Comparison of ENCODE assay signal across 36 mouse cellular contexts in the genomic region with DNA sequence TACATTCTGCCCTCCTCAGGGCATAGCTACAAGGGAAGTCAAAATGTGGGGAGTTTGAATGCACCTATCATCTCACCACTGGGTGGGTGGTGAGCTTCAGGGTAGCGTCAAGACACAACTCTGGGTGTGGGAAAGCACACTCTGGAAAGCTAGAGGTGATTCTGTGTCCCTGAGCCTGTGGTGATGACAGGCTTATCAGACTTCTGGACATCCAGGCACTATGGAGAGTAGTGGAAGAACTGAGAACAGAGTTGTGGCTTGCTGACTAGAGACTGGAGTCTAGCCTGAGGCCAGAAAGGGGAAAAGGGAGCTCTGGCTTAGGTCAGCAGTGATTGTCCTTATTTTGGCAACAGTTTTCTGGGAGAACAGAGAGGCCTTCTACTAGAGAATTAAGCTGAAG. TPM values are rescaled to one million over a fixed set of nuclear protein-coding genes. Genes with fewer than 3 reads are reported as not detected.
DNase-seq lines count a peak whose midpoint lies in the region; ATAC-seq and TF ChIP-seq lines count a peak whose summit lies in the region.
"Had no signal": no experiment of that assay in that cellular context is flagged by ENCODE, and none has a peak within 500 bp of the region (broad histone marks: within the 10 kb centered on the region; RNA-seq: fewer than 3 reads in every experiment).

No protein-coding gene starts in this region.

- no peaks in the 10 kb centered on the region for H3K4me1 ChIP-seq in heart, embryonic 11.5 days (ENCODE audit: control insufficient read depth, insufficient read depth, low read length)
- no peaks in the 10 kb centered on the region for H3K4me1 ChIP-seq in heart, embryonic 14.5 days (ENCODE audit: control insufficient read depth in 2 of 2, insufficient read depth in 2 of 2, low read length in 2 of 2)
- no peaks in the 10 kb centered on the region for H3K4me1 ChIP-seq in heart, postnatal 0 days (ENCODE audit: control insufficient read depth, insufficient read depth)
- H3K4me1 ChIP-seq: embryonic facial prominence, embryonic 10.5 days; embryonic facial prominence, embryonic 13.5 days; forebrain, embryonic 12.5 days; hindbrain, embryonic 10.5 days; hindbrain, embryonic 13.5 days; intestine, embryonic 15.5 days; kidney, embryonic 15.5 days had no signal

- H3K9ac ChIP-seq in heart, embryonic 11.5 days (ENCODE audit: low read depth, low read length) = no peak overlapping the region
- no peak overlapping the region for H3K9ac ChIP-seq in heart, embryonic 14.5 days (ENCODE audit: low read length)
- no peak overlapping the region for H3K9ac ChIP-seq in heart, postnatal 0 days (replicated peaks; ENCODE audit: low read depth, low read length)
- H3K9ac ChIP-seq: embryonic facial prominence, embryonic 13.5 days; forebrain, embryonic 12.5 days; hindbrain, embryonic 13.5 days; intestine, embryonic 15.5 days; kidney, embryonic 15.5 days had no signal

- H3K9me3 ChIP-seq in heart, embryonic 11.5 days (replicated peaks; ENCODE audit: control insufficient read depth, low read length) = no peaks in the 10 kb centered on the region
- no peaks in the 10 kb centered on the region for H3K9me3 ChIP-seq in heart, embryonic 14.5 days (ENCODE audit: control insufficient read depth, low read length)
- H3K9me3 ChIP-seq in heart, postnatal 0 days (replicated peaks; ENCODE audit: control insufficient read depth, low read length) = no peaks in the 10 kb centered on the region
- H3K9me3 ChIP-seq: embryonic facial prominence, embryonic 10.5 days; embryonic facial prominence, embryonic 13.5 days; forebrain, embryonic 12.5 days; G1E; hindbrain, embryonic 10.5 days; hindbrain, embryonic 13.5 days; intestine, embryonic 15.5 days; kidney, embryonic 15.5 days had no signal

- peak; percentile 82 for ATAC-seq in heart, embryonic 11.5 days (replicated peaks; ENCODE audit: insufficient number of reproducible peaks, low FRiP score, low TSS enrichment)
- ATAC-seq in heart, embryonic 14.5 days (ENCODE audit: insufficient number of reproducible peaks, insufficient read depth, low FRiP score, low read depth) = peak; percentile 76; the same call in 1 of the 2 replicates
- ATAC-seq in heart, postnatal 0 days (ENCODE audit: insufficient read depth, low read depth) = peak; percentile 89
- ATAC-seq: forebrain, embryonic 16.5 days; hindbrain, embryonic 16.5 days; intestine, embryonic 15.5 days; Patski had no signal

- H3K27ac ChIP-seq in heart, embryonic 11.5 days (ENCODE audit: low read depth, low read length) = peak overlapping the region; percentile 62; the same call in 1 of the 2 replicates
- H3K27ac ChIP-seq in heart, embryonic 14.5 days (replicated peaks in 1 of 2; ENCODE audit: control insufficient read depth in 1 of 2, insufficient read depth in 1 of 2, low read depth in 2 of 2, low read length in 2 of 2) = peak overlapping the region in 1 of 2 experiments; percentile 48; a peak in 2 of 4 replicates
- no peak overlapping the region for H3K27ac ChIP-seq in heart, postnatal 0 days (ENCODE audit: low read depth)
- H3K27ac ChIP-seq: embryonic facial prominence, embryonic 10.5 days; embryonic facial prominence, embryonic 13.5 days; forebrain, embryonic 12.5 days; hindbrain, embryonic 10.5 days; hindbrain, embryonic 13.5 days; intestine, embryonic 15.5 days; kidney, embryonic 15.5 days had no signal

- H3K27me3 ChIP-seq in heart, embryonic 11.5 days (ENCODE audit: control insufficient read depth, insufficient read depth, low read length) = no peaks in the 10 kb centered on the region
- no peaks in the 10 kb centered on the region for H3K27me3 ChIP-seq in heart, embryonic 14.5 days (ENCODE audit: control insufficient read depth, insufficient read depth, low read length)
- no peaks in the 10 kb centered on the region for H3K27me3 ChIP-seq in heart, postnatal 0 days (ENCODE audit: control insufficient read depth, insufficient read depth, low read length)
- H3K27me3 ChIP-seq: CH12.LX; embryonic facial prominence, embryonic 13.5 days; forebrain, embryonic 12.5 days; hindbrain, embryonic 13.5 days; intestine, embryonic 15.5 days; kidney, embryonic 15.5 days; Patski had no signal

- H3K36me3 ChIP-seq in heart, embryonic 11.5 days (ENCODE audit: control insufficient read depth, insufficient read depth, low read length) = no peaks in the 10 kb centered on the region
- H3K36me3 ChIP-seq in heart, embryonic 14.5 days (ENCODE audit: control insufficient read depth, insufficient read depth, low read length) = no peaks in the 10 kb centered on the region
- H3K36me3 ChIP-seq in heart, postnatal 0 days (replicated peaks; ENCODE audit: control insufficient read depth, insufficient read depth, low read length) = no peaks in the 10 kb centered on the region
- H3K36me3 ChIP-seq: embryonic facial prominence, embryonic 10.5 days; embryonic facial prominence, embryonic 13.5 days; forebrain, embryonic 12.5 days; G1E; hindbrain, embryonic 10.5 days; hindbrain, embryonic 13.5 days; intestine, embryonic 15.5 days; kidney, embryonic 15.5 days had no signal

- H3K4me3 ChIP-seq in heart, embryonic 11.5 days (ENCODE audit: low read depth, low read length) = no peak overlapping the region
- H3K4me3 ChIP-seq in heart, embryonic 14.5 days (ENCODE audit: control insufficient read depth in 1 of 2, insufficient read depth in 1 of 2, low read depth in 1 of 2, low read length in 2 of 2) = no peak overlapping the region
- H3K4me3 ChIP-seq in heart, postnatal 0 days (ENCODE audit: low read depth, low read length) = no peak overlapping the region
- H3K4me3 ChIP-seq: embryonic facial prominence, embryonic 10.5 days; embryonic facial prominence, embryonic 13.5 days; erythroblast, embryonic 14.5 days; forebrain, embryonic 12.5 days; hindbrain, embryonic 10.5 days; hindbrain, embryonic 13.5 days; intestine, embryonic 15.5 days; kidney, embryonic 15.5 days had no signal

- intact Hi-C loops in heart, postnatal 25 days (cut with DNase I) = no loop called here

- no peak for DNase-seq in heart, adult 8-10 months (ENCODE audit: low spot score)
- DNase-seq in heart, postnatal 25 days (ENCODE audit: low spot score) = no peak
- DNase-seq in heart, postnatal 0 days (ENCODE audit: low spot score) = peak; percentile 73
- peak; percentile 8 for DNase-seq in heart, postnatal 4 days
- no peak for DNase-seq in c-Kit-positive CD71-positive TER-119-positive erythroid progenitor cells, embryonic 14.5 days (ENCODE audit: low spot score)
- DNase-seq: adrenal gland, postnatal 14 days; B cell, adult 2 months; cerebellum, adult 11-12 months; cerebellum, adult 8-10 months; cerebellum, postnatal 10 days; cerebellum, postnatal 36 days; embryo, embryonic 11 days; gastrocnemius, postnatal 10 days; gastrocnemius, postnatal 36 days; kidney, adult 11 months; kidney, adult 8-10 months had no signal

- peak; percentile 33; the same call in 1 of the 2 replicates for TF ChIP-seq CTCF in heart, postnatal 0 days (IDR thresholded peaks at IDR 0.05; ENCODE audit: low read depth)

- TF ChIP-seq EP300 in heart, postnatal 0 days (IDR thresholded peaks at IDR 0.05; ENCODE audit: low read depth) = no peak

- no peak overlapping the region for H3K4me2 ChIP-seq in heart, embryonic 11.5 days
- no peak overlapping the region for H3K4me2 ChIP-seq in heart, embryonic 14.5 days (ENCODE audit: low read length)
- no peak overlapping the region for H3K4me2 ChIP-seq in heart, postnatal 0 days (ENCODE audit: low read depth, low read length)
- H3K4me2 ChIP-seq: embryonic facial prominence, embryonic 13.5 days; forebrain, embryonic 12.5 days; hindbrain, embryonic 13.5 days; intestine, embryonic 15.5 days; kidney, embryonic 15.5 days had no signal

- 26% methylated on average over 1 of the region's 1 CpGs for WGBS in heart, embryonic 11.5 days (ENCODE audit: insufficient replicate concordance)
- 16% methylated on average over 1 of the region's 1 CpGs for WGBS in heart, embryonic 14.5 days
- WGBS in heart, postnatal 0 days = 6% methylated on average over 1 of the region's 1 CpGs

RNA-seq across cellular contexts. Expression of gene Gm5152, which starts 49.4 kb away (rescaled TPM):
- not detected in 2 replicates for polyA plus RNA-seq in heart, embryonic 11.5 days (2014; fragmentation: Nextera tagmentation; extraction: Ambion mirVana)
- total RNA-seq in heart, adult 8-10 months (2022) = not detected
- polyA plus RNA-seq in heart, embryonic 14.5 days (2014; fragmentation: Nextera tagmentation; extraction: Ambion mirVana) = not detected in 2 replicates
- total RNA-seq in heart, postnatal 25 days (2021) = not detected
- total RNA-seq in heart, postnatal 0 days (2014; rRNA removed; ENCODE audit: low replicate concordance) = not detected in 2 replicates
- not detected in 2 replicates for polyA plus RNA-seq in heart, postnatal 0 days (2015; fragmentation: Nextera tagmentation; extraction: Ambion mirVana)
- total RNA-seq in heart, postnatal 4 days (2021) = not detected
- total RNA-seq: adrenal gland, adult 18-20 months; adrenal gland, postnatal 14 days; adrenal gland, postnatal 4 days; G1E; gastrocnemius, adult 18-20 months; gastrocnemius, postnatal 10 days; gastrocnemius, postnatal 36 days; granulocyte monocyte progenitor cell, adult 5-6 weeks had no signal
- polyA plus RNA-seq: cortical plate, adult 2 months; embryonic facial prominence, embryonic 10.5 days; embryonic facial prominence, embryonic 13.5 days; erythroblast, embryonic 14.5 days; forebrain, embryonic 12.5 days; forebrain, embryonic 16.5 days; G1E; hindbrain, embryonic 10.5 days; hindbrain, embryonic 13.5 days; hindbrain, embryonic 16.5 days; intestine, embryonic 15.5 days; kidney, embryonic 15.5 days; Patski had no signal

Comparison
In these comparisons a context has a peak if more than half of its experiments do, and no peak if none do; other contexts are left out.
1. DNase-seq: peak in heart, postnatal 0 days (single experiment) and heart, postnatal 4 days (single experiment); none in heart, adult 8-10 months (single experiment), heart, postnatal 25 days (single experiment) and c-Kit-positive CD71-positive TER-119-positive erythroid progenitor cells, embryonic 14.5 days (single experiment).
2. Peak in every context shown above with its lines, with median percentiles within 50 percentile points of each other: ATAC-seq.